Mouse (Mus musculus) liver, embryonic 16.5 days (tissue): ENCODE measurements around the gene Uba52. TPM values are rescaled to one million over a fixed set of nuclear protein-coding genes. Genes with fewer than 3 reads are reported as not detected.

Source experiments
- ATAC-seq: fragments of 200-750 bp; cut with Nextera tagmentation; 2 replicates; pipeline ENCODE4 v1.8.0; 2017; ENCODE audit warnings: low read depth, mild to moderate bottlenecking, moderate number of reproducible peaks, moderate library complexity
- H3K27ac ChIP-seq: fragments of 300-500 bp; sonication (generic); 2 replicates; pipeline ENCODE4 v1.5.1; 2014; ENCODE audit warnings: mild to moderate bottlenecking, low read length
- H3K27me3 ChIP-seq: fragments of 300-500 bp; sonication (generic); 2 replicates; pipeline ENCODE4 v1.6.1; 2014; ENCODE audit warnings: low read depth, low read length, mixed read lengths; ENCODE audit not compliant: control insufficient read depth, insufficient read depth
- H3K36me3 ChIP-seq: fragments of 300-500 bp; sonication (generic); 2 replicates; pipeline ENCODE4 v1.6.1; 2014; ENCODE audit warnings: mild to moderate bottlenecking; ENCODE audit not compliant: control insufficient read depth, insufficient read depth
- H3K4me1 ChIP-seq: fragments of 300-500 bp; sonication (generic); 2 replicates; pipeline ENCODE4 v1.6.1; 2014; ENCODE audit warnings: low read depth, low read length, mixed read lengths; ENCODE audit not compliant: control insufficient read depth
- H3K4me2 ChIP-seq: fragments of 300-500 bp; sonication (generic); 2 replicates; pipeline ENCODE4 v1.6.1; 2014; ENCODE audit warnings: low read depth, low read length, mixed read lengths
- H3K4me3 ChIP-seq: fragments of 300-500 bp; sonication (generic); 2 replicates; pipeline ENCODE4 v1.5.1; 2014; ENCODE audit warnings: low read depth, mild to moderate bottlenecking, low read length
- H3K9ac ChIP-seq: fragments of 300-500 bp; sonication (generic); 2 replicates; pipeline ENCODE4 v1.6.1; 2014; ENCODE audit warnings: low read depth, low read length
- H3K9me3 ChIP-seq: fragments of 300-500 bp; sonication (generic); replicated peaks from 2 replicates; pipeline ENCODE4 v1.6.1; 2016; ENCODE audit warnings: low read length; ENCODE audit not compliant: control insufficient read depth
- WGBS: fragments of 180-500 bp; shearing (Covaris S2); extraction: QIAGEN DNeasy Blood & Tissue Kit; methylation state at CpG from one replicate; pipeline ENCODE4 v1.1.7; 2014; ENCODE audit not compliant: insufficient replicate concordance; 5-methylcytosine and 5-hydroxymethylcytosine counted together
- polyA plus RNA-seq: library from polyadenylated mRNA; unstranded; fragments of >200 nt; fragmentation: Nextera tagmentation; extraction: Ambion mirVana; gene quantifications from 2 replicates; pipeline ENCODE4 v1.2.1, GENCODE M21; 2015

Gene Uba52
- polyA plus RNA-seq, 1 experiment from 2014 or later: 490 TPM

DNA sequence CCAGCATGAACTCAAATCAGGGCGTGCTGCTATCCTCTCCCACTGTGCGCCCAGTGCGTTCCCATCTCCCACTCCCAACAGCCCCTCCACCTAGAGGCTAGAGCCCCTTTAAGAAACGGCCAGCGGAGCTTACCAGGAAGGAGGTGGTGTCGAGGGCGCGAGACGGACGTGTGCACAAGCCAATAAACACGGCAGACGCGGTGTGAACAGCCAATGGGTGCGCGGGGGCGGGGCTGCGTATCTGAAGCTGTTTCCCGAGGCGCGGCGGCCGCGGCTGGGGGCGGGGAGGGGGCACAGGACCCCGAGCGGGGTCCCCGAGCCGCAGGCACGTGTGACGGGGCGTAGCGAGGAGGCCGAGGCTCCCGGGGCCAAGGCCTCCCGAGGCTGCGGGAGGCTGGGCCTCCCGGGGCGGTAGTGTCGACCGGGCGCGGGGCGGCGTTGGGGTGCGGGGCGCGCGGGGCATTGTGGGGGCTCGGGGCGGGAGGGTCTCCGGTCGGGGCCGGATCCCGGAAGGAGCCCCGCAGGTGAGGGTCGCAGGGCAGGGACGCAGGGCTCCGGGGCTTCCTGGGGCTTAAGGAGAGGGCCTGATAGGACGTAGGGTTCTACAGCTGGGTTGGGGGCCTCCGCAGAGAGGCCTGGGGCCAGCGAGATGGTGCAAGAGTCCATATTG, 17.0 kb upstream of the Uba52 start, which contains the start of the genes Fkbp8 and Kxd1:
Gene Fkbp8, plus strand, starts transcription at position 213 of the 670 bp plus-strand sequence.
Gene Kxd1, minus strand, starts transcription at position 445 of the 670 bp plus-strand sequence.
- Histone ChIP-seq H3K4me1 (peaks cover 38% of the 10 kb centered on the region), H3K9ac (peak within 1 kb of the TSS; percentile 98), H3K27me3 (no peaks in the 10 kb centered on the region), H3K27ac (peak within 1 kb of the TSS; percentile 92), H3K9me3 (no peaks in the 10 kb centered on the region), H3K4me2 (peak within 1 kb of the TSS; percentile 63), H3K36me3 (peaks cover 25% of the 10 kb centered on the region), H3K4me3 (peak within 1 kb of the TSS; percentile 87)
- ATAC-seq: peak; percentile 80
- under 1% methylated on average over 39 of the region's 61 CpGs for WGBS

DNA sequence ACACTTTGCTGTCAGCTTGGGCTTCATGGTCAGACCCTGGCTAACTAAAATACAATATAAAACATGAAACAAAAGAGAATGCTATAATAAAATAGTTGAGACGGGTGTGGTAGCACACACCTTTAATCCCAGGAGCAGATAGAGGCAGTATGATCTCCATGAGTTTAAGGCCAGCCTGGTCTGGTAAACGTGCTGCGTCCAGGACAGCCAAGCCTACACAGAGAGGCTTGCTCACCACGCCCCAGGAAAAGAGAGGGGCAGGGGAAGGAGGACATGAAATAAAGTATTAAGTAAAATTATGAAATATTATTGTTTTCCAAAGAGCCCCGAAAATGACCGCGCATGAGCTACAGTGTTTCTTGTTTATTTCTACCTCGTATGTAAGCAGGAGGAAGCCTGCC, 16.5 kb upstream of the Uba52 start:
- Histone ChIP-seq H3K4me3 (peak overlapping the region; percentile 87), H3K27me3 (no peaks in the 10 kb centered on the region), H3K27ac (peak overlapping the region; percentile 92), H3K4me2 (peak overlapping the region; percentile 63), H3K36me3 (peaks cover 20% of the 10 kb centered on the region), H3K4me1 (peaks cover 42% of the 10 kb centered on the region), H3K9me3 (no peaks in the 10 kb centered on the region), H3K9ac (peak overlapping the region; percentile 98)
- ATAC-seq: peak; percentile 25; the same call in 1 of the 2 replicates
- under 1% methylated on average over 8 of the region's 8 CpGs for WGBS

DNA sequence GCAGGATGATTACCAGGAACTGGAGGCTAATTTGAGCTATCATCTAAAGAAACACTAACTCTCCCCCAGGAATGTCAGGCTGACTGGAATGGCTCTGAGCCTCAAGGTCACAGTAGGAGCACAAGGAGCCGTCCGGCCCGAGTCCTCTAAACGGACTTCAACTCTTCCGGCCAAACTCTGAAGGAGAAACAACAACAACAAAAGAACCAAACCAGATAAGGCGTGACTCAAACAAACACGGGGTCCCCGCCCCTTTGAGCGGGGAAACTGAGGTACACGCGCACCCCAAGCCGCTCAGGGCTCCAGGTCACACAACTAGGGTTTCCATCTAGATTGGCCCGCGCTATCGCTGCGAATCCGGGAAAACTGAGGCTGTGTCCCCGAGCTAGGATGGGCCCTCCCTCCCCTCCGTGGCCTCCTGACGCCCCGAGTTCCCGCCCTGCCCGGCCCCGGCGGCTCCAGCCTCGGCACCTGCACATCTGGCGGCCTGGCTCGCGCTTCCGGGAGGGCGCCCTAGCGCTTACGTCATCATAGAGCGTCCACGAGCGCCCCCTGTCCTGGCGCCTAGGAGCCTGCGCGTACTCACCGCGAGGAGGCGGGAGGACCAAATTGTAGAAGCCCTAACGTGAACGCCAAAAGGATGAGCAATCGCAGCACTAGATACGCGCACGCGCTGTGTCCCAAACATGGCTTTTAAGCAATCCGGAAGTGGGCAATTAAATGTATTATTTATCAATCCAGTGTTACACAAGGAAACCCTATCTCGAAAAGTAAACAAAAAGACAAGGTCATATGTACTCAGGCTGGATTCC, 12.2 kb upstream of the Uba52 start:
- under 1% methylated on average over 51 of the region's 51 CpGs for WGBS
- Histone ChIP-seq H3K27ac (peak overlapping the region; percentile 92), H3K9ac (peak overlapping the region; percentile 89), H3K36me3 (peaks cover 7% of the 10 kb centered on the region), H3K27me3 (no peaks in the 10 kb centered on the region), H3K9me3 (no peaks in the 10 kb centered on the region), H3K4me2 (peak overlapping the region; percentile 86), H3K4me3 (peak overlapping the region; percentile 84), H3K4me1 (peaks cover 24% of the 10 kb centered on the region)
- ATAC-seq: peak; percentile 83

DNA sequence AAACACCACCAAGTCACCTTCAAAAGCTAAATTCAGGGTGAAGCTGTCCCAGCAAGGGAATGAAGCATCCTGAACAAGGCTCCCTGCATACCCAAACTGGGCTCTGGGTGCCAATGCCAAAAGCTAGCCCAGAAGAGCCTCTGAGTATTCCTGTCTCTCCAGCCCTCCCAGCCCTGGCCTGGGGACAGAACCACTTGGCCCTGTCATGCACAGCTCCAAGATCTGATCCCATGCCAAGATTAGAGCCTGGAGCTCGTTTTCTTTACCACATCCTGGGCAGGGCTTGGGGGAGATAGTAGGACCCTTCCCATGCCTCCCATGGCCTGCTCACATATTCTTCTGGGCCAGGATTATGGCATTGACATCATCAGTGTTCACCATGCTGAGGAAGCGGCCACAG, 9.0 kb upstream of the Uba52 start:
- ATAC-seq: no peak
- H3K36me3 ChIP-seq: peaks cover 7% of the 10 kb centered on the region

DNA sequence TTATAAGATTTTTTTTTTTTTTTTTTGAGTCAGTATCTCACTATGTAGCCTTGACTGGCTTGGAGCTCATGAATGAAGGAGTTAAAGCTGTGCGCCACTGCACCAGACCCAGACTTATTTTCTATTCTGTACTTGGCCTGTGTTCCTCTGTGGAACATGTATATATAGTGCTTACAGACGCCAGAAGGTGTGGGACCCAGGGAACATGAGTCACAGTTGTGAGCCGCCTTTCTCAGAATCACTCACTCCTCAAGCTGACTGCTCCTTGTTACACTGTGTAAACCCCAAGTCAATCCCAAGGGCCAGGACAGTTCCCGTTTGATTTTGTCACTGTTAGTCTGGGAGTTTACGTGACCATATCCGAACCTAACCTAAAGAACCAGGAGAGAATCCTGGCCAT, 8.4 kb upstream of the Uba52 start:
- Histone ChIP-seq H3K4me1 (peaks cover 14% of the 10 kb centered on the region), H3K9ac (no peak overlapping the region), H3K9me3 (no peaks in the 10 kb centered on the region), H3K36me3 (peaks cover 11% of the 10 kb centered on the region), H3K4me2 (no peak overlapping the region), H3K27me3 (no peaks in the 10 kb centered on the region), H3K27ac (no peak overlapping the region), H3K4me3 (no peak overlapping the region)
- no peak for ATAC-seq
- 75% methylated on average over 6 of the region's 6 CpGs for WGBS

More for the DNA sequence above, 9.0 kb upstream of the Uba52 start:
- Histone ChIP-seq H3K4me2 (no peak overlapping the region), H3K9ac (no peak overlapping the region), H3K4me1 (peaks cover 14% of the 10 kb centered on the region), H3K27me3 (no peaks in the 10 kb centered on the region), H3K27ac (no peak overlapping the region), H3K4me3 (no peak overlapping the region), H3K9me3 (no peaks in the 10 kb centered on the region)
- WGBS: 40% methylated on average over 2 of the region's 2 CpGs

DNA sequence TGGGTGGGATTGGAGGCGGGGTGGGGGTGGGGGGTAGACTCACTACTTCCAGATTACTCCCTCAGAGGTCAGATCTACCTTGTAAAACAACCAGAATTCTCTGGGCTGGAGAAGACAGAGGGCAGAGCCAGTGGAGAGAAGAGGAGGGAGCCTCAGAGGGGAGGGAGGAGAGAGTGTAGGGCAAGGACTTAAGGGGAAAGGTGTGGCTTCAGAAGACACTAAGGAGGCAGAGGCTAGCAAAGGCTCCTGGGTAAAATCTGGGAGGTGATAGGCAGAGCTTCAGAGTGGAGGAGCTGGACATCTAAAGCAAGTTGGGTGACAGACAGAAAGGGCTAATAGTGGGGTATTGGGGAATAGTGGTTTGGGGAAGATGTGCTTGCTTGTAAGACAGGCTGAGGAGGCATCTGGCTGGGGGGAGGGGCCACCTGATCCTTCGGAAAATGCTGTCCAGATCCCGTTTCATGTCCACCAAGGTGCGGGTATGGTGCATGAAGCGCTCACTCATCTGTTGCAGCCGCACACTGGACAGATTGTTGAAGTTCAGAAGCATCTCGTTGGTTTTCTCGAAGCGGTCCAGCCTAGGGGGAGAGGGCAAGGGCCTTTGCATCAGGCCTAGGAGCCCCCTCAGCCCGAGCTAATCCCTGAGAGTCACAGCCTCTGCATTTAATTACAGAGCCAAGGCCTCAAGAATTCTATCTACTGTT, 7.5 kb upstream of the Uba52 start:
- no peaks in the 10 kb centered on the region for H3K27me3 ChIP-seq
- no peak for ATAC-seq
- H3K4me2 ChIP-seq: no peak overlapping the region
- H3K9ac ChIP-seq: no peak overlapping the region
- H3K36me3 ChIP-seq: peaks cover 17% of the 10 kb centered on the region
- H3K4me3 ChIP-seq: no peak overlapping the region
- no peaks in the 10 kb centered on the region for H3K9me3 ChIP-seq
- H3K27ac ChIP-seq: no peak overlapping the region
- WGBS: 79% methylated on average over 10 of the region's 10 CpGs
- H3K4me1 ChIP-seq: peaks cover 8% of the 10 kb centered on the region

DNA sequence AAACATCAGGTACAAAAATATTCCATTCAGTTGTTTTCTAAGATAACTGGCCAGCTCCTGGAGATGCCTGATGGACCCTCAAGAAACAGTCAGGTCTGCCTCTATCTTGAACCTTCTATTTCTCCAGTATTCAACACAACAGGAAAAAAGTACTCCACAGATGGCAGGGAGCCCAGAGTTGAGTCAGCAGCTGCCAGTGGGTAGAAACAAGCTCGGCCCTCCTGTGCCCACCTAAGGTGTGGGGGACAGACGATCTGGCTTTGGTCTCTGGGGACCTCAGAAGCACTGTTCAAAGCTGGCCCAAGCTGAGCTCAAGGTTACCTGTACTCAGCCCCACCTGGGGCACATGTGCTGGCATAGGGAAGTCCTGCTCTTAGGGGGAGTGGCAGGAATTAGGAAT, 2.8 kb upstream of the Uba52 start:
- Histone ChIP-seq H3K36me3 (peaks cover 15% of the 10 kb centered on the region), H3K4me1 (peaks cover 25% of the 10 kb centered on the region), H3K4me3 (no peak overlapping the region), H3K9me3 (no peaks in the 10 kb centered on the region), H3K9ac (no peak overlapping the region), H3K4me2 (no peak overlapping the region), H3K27ac (no peak overlapping the region), H3K27me3 (no peaks in the 10 kb centered on the region)
- 72% methylated on average over 2 of the region's 2 CpGs for WGBS
- no peak for ATAC-seq

DNA sequence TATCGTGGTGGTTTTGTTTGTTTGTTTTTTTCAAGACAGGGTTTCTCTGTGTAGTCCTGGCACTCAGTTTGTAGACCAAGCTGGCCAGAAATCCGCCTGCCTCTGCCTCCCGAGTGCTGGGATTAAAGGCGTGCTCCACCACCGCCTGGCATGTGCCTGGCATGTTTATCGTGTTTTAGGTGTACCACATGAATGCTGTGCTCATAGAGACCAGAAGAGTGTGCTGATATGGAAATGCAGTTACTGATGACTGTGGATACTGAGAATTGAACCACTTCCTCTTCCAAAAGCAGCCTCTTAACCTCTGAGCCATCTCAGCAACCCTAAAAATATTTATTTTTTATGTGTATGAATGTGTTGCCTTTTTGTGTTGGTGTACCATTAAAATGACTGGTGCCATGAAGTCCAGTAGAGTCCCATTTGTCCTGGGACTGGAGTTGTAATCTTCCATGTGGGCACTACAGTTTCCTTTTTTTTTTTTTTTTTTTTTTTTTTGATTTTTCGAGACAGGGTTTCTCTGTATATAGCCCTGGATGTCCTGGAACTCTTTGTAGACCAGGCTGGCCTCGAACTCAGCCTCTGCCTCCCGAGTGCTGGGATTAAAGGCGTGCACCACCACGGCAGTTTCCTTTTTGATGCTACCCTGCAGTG, 1.8 kb upstream of the Uba52 start:
- no peaks in the 10 kb centered on the region for H3K9me3 ChIP-seq
- peak overlapping the region; percentile 99 for H3K27ac ChIP-seq
- H3K4me3 ChIP-seq: no peak overlapping the region
- peak overlapping the region; percentile 76 for H3K4me2 ChIP-seq
- H3K4me1 ChIP-seq: peaks cover 26% of the 10 kb centered on the region
- WGBS: 62% methylated on average over 11 of the region's 11 CpGs
- H3K27me3 ChIP-seq: no peaks in the 10 kb centered on the region
- ATAC-seq: no peak
- H3K36me3 ChIP-seq: peaks cover 23% of the 10 kb centered on the region
- no peak overlapping the region for H3K9ac ChIP-seq
